Mouse (Mus musculus): ENCODE results near the gene Gm49342. TPM values are rescaled to one million over a fixed set of nuclear protein-coding genes. Genes with fewer than 3 reads are reported as not detected.

Gene Gm49342
- polyA plus RNA-seq, 1 experiment from 2014 or later, result not detected

DNA sequence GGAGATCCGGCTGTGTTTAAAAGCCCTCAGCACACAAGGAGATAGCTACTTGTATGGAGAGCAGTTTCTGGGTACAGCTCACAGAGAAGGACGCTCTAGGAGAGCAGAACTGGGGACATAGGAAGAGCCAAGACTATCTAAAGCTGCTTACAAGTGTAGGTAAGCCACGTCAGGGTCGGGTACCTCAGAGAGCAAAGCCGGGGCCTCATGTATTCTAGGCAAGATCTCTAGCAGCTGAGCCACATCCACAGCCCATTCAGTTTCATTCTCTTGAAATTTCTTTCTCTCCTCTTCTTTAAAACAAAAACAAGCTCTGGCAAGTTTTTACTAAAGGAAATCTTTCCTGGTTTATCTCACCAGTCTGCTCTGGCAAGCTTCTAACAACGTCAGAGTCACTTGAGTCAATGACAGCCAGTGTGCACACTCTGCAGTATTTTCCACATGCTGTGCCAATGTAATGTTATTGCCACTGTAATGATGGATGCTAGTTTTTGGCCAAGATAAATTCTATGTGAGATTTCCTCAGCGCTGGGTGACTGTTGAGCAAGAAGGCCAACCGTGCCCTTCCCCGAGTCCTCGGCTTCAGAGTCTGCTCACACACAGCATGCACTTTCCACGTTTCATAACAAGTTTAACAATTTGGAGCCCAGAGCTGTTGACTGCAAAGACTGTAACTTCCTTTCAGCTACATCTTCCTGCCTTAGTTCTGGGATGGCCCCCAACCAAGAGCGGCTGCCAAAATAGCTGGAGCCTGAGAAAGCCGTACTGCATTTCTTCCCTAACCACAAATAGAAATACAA lies 63.8 kb downstream of the Gm49342 start:
- WGBS, result 89% methylated on average over 13 of the region's 13 CpGs
- Histone ChIP-seq H3K27me3 (no peaks in the 10 kb centered on the region), H3K9me3 (no peaks in the 10 kb centered on the region), H3K4me2 (no peak overlapping the region), H3K36me3 (replicated peaks) (no peaks in the 10 kb centered on the region), H3K27ac (no peak overlapping the region), H3K4me3 (replicated peaks) (no peak overlapping the region), H3K9ac (no peak overlapping the region), H3K4me1 (no peaks in the 10 kb centered on the region)
- ATAC-seq (ENCODE audit: low FRiP score), result no peak

- no peak overlapping the region for H3K27ac ChIP-seq
- no peak overlapping the region for H3K9ac ChIP-seq
- H3K27me3 ChIP-seq, result no peaks in the 10 kb centered on the region
- no peaks in the 10 kb centered on the region for H3K9me3 ChIP-seq
- no peak overlapping the region for H3K4me3 ChIP-seq (replicated peaks)
- no peaks in the 10 kb centered on the region for H3K4me1 ChIP-seq
- no peak overlapping the region for H3K4me2 ChIP-seq
- WGBS, result 90% methylated on average over 4 of the region's 4 CpGs
- ATAC-seq (ENCODE audit: low FRiP score), result no peak
- no peaks in the 10 kb centered on the region for H3K36me3 ChIP-seq (replicated peaks)
Observed at GRCm38 (mm10) chr14:51008781-51009180, 64.5 kb downstream of the Gm49342 start.

DNA sequence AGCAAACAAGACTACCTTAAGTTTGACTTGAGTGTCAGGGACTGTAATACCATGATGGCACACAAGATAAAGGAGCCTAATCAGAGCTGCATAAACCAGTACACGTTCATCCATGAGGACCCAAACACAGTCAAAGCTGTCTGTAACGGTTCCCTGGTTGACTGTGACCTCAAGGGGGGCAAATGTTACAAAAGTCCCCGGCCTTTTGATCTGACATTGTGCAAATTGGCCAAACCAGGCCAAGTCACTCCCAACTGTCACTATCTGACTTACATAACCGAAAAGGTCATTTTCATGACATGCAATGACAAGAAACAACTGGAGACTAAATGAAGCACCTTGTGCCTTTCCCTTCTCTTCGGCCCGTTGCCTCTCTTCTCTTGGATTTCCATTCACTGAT lies 65.3 kb downstream of the Gm49342 start:
- H3K4me3 ChIP-seq (replicated peaks), result no peak overlapping the region
- H3K4me1 ChIP-seq, result no peaks in the 10 kb centered on the region
- ATAC-seq (ENCODE audit: low FRiP score), result no peak
- H3K9me3 ChIP-seq, result no peaks in the 10 kb centered on the region
- H3K36me3 ChIP-seq (replicated peaks), result no peaks in the 10 kb centered on the region
- H3K27me3 ChIP-seq, result no peaks in the 10 kb centered on the region
- H3K27ac ChIP-seq, result no peak overlapping the region
- no peak overlapping the region for H3K9ac ChIP-seq
- H3K4me2 ChIP-seq, result no peak overlapping the region
- WGBS, result 84% methylated on average over 6 of the region's 6 CpGs

Other genes starting within 250 kb of the Gm49342 start
- gene Olfr748, start 237.1 kb upstream of the Gm49342 start, polyA plus RNA-seq (2016; fragmentation: Nextera tagmentation; extraction: Ambion mirVana), result 0.05 TPM in 1 of 2 replicates, not detected in the other
- not detected in 2 replicates for gene Olfr749, start 199.4 kb upstream of the Gm49342 start, polyA plus RNA-seq (2016; fragmentation: Nextera tagmentation; extraction: Ambion mirVana)
- 114 and 115 TPM in 2 replicates for gene Ttc5, start 159.0 kb upstream of the Gm49342 start, polyA plus RNA-seq (2016; fragmentation: Nextera tagmentation; extraction: Ambion mirVana)
- gene Ccnb1ip1, start 136.8 kb upstream of the Gm49342 start, polyA plus RNA-seq (2016; fragmentation: Nextera tagmentation; extraction: Ambion mirVana), result not detected in 2 replicates
- gene Parp2, start 136.7 kb upstream of the Gm49342 start, polyA plus RNA-seq (2016; fragmentation: Nextera tagmentation; extraction: Ambion mirVana), result 58.9 and 67.6 TPM in 2 replicates
- gene Tep1, start 74.0 kb upstream of the Gm49342 start, polyA plus RNA-seq (2016; fragmentation: Nextera tagmentation; extraction: Ambion mirVana), result 4.5 and 4.9 TPM in 2 replicates
- gene Klhl33, start 47.0 kb upstream of the Gm49342 start, polyA plus RNA-seq (2016; fragmentation: Nextera tagmentation; extraction: Ambion mirVana), result 0.08 and 0.10 TPM in 2 replicates
- 141 TPM in 2 replicates for gene Osgep, start 19.6 kb upstream of the Gm49342 start, polyA plus RNA-seq (2016; fragmentation: Nextera tagmentation; extraction: Ambion mirVana)
- gene Apex1, start 19.5 kb upstream of the Gm49342 start, polyA plus RNA-seq (2016; fragmentation: Nextera tagmentation; extraction: Ambion mirVana), result 346 and 350 TPM in 2 replicates
- 67.3 and 73.1 TPM in 2 replicates for gene Pip4p1, start 13.7 kb upstream of the Gm49342 start, polyA plus RNA-seq (2016; fragmentation: Nextera tagmentation; extraction: Ambion mirVana)
- 43.8 and 44.3 TPM in 2 replicates for gene Pnp, start 13.4 kb upstream of the Gm49342 start, polyA plus RNA-seq (2016; fragmentation: Nextera tagmentation; extraction: Ambion mirVana)
- gene Pnp2, start 11.5 kb downstream of the Gm49342 start, polyA plus RNA-seq (2016; fragmentation: Nextera tagmentation; extraction: Ambion mirVana), result 0.42 and 0.60 TPM in 2 replicates
- not detected in 2 replicates for gene Rnase10, start 63.2 kb downstream of the Gm49342 start, polyA plus RNA-seq (2016; fragmentation: Nextera tagmentation; extraction: Ambion mirVana)
- not detected in 2 replicates for gene Rnase9, start 97.4 kb downstream of the Gm49342 start, polyA plus RNA-seq (2016; fragmentation: Nextera tagmentation; extraction: Ambion mirVana)
- not detected in 2 replicates for gene Rnase11, start 105.6 kb downstream of the Gm49342 start, polyA plus RNA-seq (2016; fragmentation: Nextera tagmentation; extraction: Ambion mirVana)
- not detected in 2 replicates for gene Rnase12, start 113.1 kb downstream of the Gm49342 start, polyA plus RNA-seq (2016; fragmentation: Nextera tagmentation; extraction: Ambion mirVana)
- gene Olfr750, start 129.9 kb downstream of the Gm49342 start, polyA plus RNA-seq (2016; fragmentation: Nextera tagmentation; extraction: Ambion mirVana), result not detected in 2 replicates
- gene Rnase4, start 146.6 kb downstream of the Gm49342 start, polyA plus RNA-seq (2016; fragmentation: Nextera tagmentation; extraction: Ambion mirVana), result 8.3 and 9.1 TPM in 2 replicates
- 1.6 and 1.7 TPM in 2 replicates for gene Ang, start 146.6 kb downstream of the Gm49342 start, polyA plus RNA-seq (2016; fragmentation: Nextera tagmentation; extraction: Ambion mirVana)
- not detected in 2 replicates for gene Eddm3b, start 169.9 kb downstream of the Gm49342 start, polyA plus RNA-seq (2016; fragmentation: Nextera tagmentation; extraction: Ambion mirVana)
- 0.18 and 0.19 TPM in 2 replicates for gene Rnase6, start 179.4 kb downstream of the Gm49342 start, polyA plus RNA-seq (2016; fragmentation: Nextera tagmentation; extraction: Ambion mirVana)
- gene Rnase1, start 202.3 kb downstream of the Gm49342 start, polyA plus RNA-seq (2016; fragmentation: Nextera tagmentation; extraction: Ambion mirVana), result not detected in 2 replicates
- not detected in 2 replicates for gene Rnase2b, start 217.7 kb downstream of the Gm49342 start, polyA plus RNA-seq (2016; fragmentation: Nextera tagmentation; extraction: Ambion mirVana)

Data from forebrain, embryonic 12.5 days (tissue).